Mouse (Mus musculus): Measurements from ENCODE around the gene Mb. TPM values are rescaled to one million over a fixed set of nuclear protein-coding genes. Genes with fewer than 3 reads are reported as not detected.
A peak's percentile ranks its signal among the peaks of the same experiment; 100 is the strongest.

Gene Mb
- total RNA-seq, 1 experiment = not detected

DNA sequence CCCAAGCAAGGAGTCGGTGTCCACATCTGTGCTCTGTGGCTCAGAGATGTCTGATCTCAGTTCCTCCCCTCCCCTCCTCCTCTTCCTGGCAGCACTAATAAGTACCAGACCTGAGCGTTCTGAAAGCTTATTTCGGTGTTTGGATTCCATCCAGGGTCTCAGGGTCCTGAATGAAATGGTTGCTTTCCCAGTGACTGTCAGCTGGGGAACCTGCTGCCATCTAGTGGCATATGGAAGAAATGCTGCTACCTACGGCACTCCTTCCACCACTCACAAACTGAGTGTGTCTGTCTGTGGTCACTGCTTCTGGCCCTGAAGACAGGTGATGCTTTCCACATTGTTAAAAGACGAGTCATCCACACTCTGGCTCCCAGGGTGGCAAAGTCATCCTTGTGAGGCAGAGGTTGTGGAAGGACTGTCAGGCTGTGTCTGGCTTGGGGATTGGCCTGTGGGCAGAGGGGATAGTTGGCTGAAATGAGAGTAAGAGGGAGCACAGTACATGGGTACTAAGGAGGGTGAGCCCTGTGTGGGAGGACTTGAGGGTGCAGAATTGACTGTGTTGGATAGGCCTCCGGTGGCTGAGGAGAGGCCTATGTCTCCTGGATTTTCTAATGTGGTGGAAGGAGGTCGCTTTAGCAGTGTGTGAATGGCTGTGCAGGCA is 21.0 kb downstream of the Mb start:
- Histone ChIP-seq H3K9me3 (ENCODE audit: control insufficient read depth, insufficient read depth, low read depth, low read length) (no peaks in the 10 kb centered on the region), H3K36me3 (ENCODE audit: control insufficient read depth, insufficient read depth, low read length, poor library complexity, severe bottlenecking) (no peaks in the 10 kb centered on the region), H3K4me3 (ENCODE audit: insufficient read depth in 1 of 2, low read depth in 1 of 2, low read length in 2 of 2, poor library complexity in 1 of 2, severe bottlenecking in 1 of 2) (no peak overlapping the region), H3K4me1 (ENCODE audit: control insufficient read depth in 2 of 2, insufficient read depth in 2 of 2, low read length in 2 of 2, poor library complexity in 1 of 2) (peaks cover 0 to 2% of the 10 kb centered on the region in 2 experiments; a peak in 1 of 4 replicates), H3K27ac (ENCODE audit: insufficient read depth, low read depth, low read length, poor library complexity, severe bottlenecking) (no peak overlapping the region), H3K9ac (ENCODE audit: insufficient read depth, low read depth, low read length, poor library complexity, severe bottlenecking) (peak overlapping the region; percentile 34)
- DNase-seq (ENCODE audit: low read depth, low spot score) = peak; percentile 65
- TF ChIP-seq ZC3H11A (IDR thresholded peaks at IDR 0.05; ENCODE audit: borderline replicate concordance, low read depth, low read length) (0 out of 2 replicates have a peak, but pooled peaks have one; percentile 21), CHD2 (IDR thresholded peaks at IDR 0.05; ENCODE audit: low read depth, low read length) (no peak)
- in situ Hi-C loops (cut with MboI; ENCODE audit: low sequenced_read_pairs in 2 of 2, unreplicated experiment in 2 of 2) = no loop called here

DNA sequence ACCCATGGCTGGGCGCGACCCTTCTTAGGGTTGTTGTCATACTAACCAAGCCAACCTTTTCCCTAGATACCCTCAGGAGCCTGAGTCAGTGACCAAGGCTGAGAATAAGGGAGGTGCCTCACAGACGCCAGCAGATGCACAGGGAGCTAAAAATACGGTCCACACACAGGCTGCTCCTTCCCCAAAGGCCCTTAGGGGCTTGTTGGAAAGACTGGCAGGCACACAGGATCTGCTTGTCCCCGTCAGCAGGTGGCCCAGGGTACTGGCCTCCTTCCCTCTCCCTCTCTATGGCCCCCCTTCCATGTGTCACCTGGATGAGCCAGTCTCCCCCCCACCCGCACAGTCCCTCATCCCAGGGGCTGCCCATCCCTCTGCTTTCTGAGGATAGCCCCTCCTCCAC is 22.8 kb downstream of the Mb start:
- no peak overlapping the region for H3K9ac ChIP-seq (ENCODE audit: insufficient read depth, low read depth, low read length, poor library complexity, severe bottlenecking)
- H3K36me3 ChIP-seq (ENCODE audit: control insufficient read depth, insufficient read depth, low read length, poor library complexity, severe bottlenecking) = no peaks in the 10 kb centered on the region
- H3K9me3 ChIP-seq (ENCODE audit: control insufficient read depth, insufficient read depth, low read depth, low read length) = no peaks in the 10 kb centered on the region
- H3K4me3 ChIP-seq (ENCODE audit: insufficient read depth in 1 of 2, low read depth in 1 of 2, low read length in 2 of 2, poor library complexity in 1 of 2, severe bottlenecking in 1 of 2) = no peak overlapping the region
- TF ChIP-seq ZNF384 (IDR thresholded peaks at IDR 0.05; ENCODE audit: low read depth, low read length) (no peak), HCFC1 (IDR thresholded peaks at IDR 0.05; ENCODE audit: borderline replicate concordance, insufficient read depth, low read length) (no peak), CHD2 (IDR thresholded peaks at IDR 0.05; ENCODE audit: low read depth, low read length) (no peak), MAFK (IDR thresholded peaks at IDR 0.05; ENCODE audit: insufficient read depth, low read depth, low read length) (no peak)
- no peak overlapping the region for H3K27ac ChIP-seq (ENCODE audit: insufficient read depth, low read depth, low read length, poor library complexity, severe bottlenecking)
- in situ Hi-C loops (cut with MboI; ENCODE audit: low sequenced_read_pairs in 2 of 2, unreplicated experiment in 2 of 2) = no loop called here
- peaks cover 0 to 2% of the 10 kb centered on the region in 2 experiments; a peak in 1 of 4 replicates for H3K4me1 ChIP-seq (ENCODE audit: control insufficient read depth in 2 of 2, insufficient read depth in 2 of 2, low read length in 2 of 2, poor library complexity in 1 of 2)
- DNase-seq (ENCODE audit: low read depth, low spot score) = no peak

DNA sequence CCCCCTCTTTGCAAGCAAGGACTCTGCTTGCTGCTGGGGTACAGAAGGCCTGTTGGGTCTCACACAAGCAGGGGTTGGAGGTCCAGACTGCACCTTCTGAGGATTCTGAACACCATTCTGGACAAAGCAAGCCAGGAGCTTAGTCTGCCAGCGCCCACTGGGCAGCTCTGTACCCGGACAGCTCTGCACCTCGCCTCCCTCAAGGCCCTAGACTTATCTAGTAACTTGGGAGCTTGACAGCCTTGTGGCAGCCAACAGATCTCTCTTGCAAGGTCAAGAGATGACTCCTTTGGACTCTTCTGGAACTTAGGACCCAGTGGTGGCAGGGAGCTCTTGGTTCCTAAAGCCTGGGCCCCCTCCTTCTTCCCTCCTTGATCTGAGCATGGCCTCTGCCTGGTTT is 23.4 kb downstream of the Mb start:
- H3K9ac ChIP-seq (ENCODE audit: insufficient read depth, low read depth, low read length, poor library complexity, severe bottlenecking) = no peak overlapping the region
- in situ Hi-C loops (cut with MboI; ENCODE audit: low sequenced_read_pairs in 2 of 2, unreplicated experiment in 2 of 2) = no loop called here
- H3K4me1 ChIP-seq (ENCODE audit: control insufficient read depth in 2 of 2, insufficient read depth in 2 of 2, low read length in 2 of 2, poor library complexity in 1 of 2) = peaks cover 0 to 2% of the 10 kb centered on the region in 2 experiments; a peak in 1 of 4 replicates
- DNase-seq (ENCODE audit: low read depth, low spot score) = no peak
- no peak overlapping the region for H3K4me3 ChIP-seq (ENCODE audit: insufficient read depth in 1 of 2, low read depth in 1 of 2, low read length in 2 of 2, poor library complexity in 1 of 2, severe bottlenecking in 1 of 2)
- H3K9me3 ChIP-seq (ENCODE audit: control insufficient read depth, insufficient read depth, low read depth, low read length) = no peaks in the 10 kb centered on the region
- TF ChIP-seq ZC3H11A (IDR thresholded peaks at IDR 0.05; ENCODE audit: borderline replicate concordance, low read depth, low read length) (no peak), ZNF384 (IDR thresholded peaks at IDR 0.05; ENCODE audit: low read depth, low read length) (no peak), MAFK (IDR thresholded peaks at IDR 0.05; ENCODE audit: insufficient read depth, low read depth, low read length) (no peak), HCFC1 (IDR thresholded peaks at IDR 0.05; ENCODE audit: borderline replicate concordance, insufficient read depth, low read length) (no peak), CHD2 (IDR thresholded peaks at IDR 0.05; ENCODE audit: low read depth, low read length) (no peak)
- H3K36me3 ChIP-seq (ENCODE audit: control insufficient read depth, insufficient read depth, low read length, poor library complexity, severe bottlenecking) = no peaks in the 10 kb centered on the region
- no peak overlapping the region for H3K27ac ChIP-seq (ENCODE audit: insufficient read depth, low read depth, low read length, poor library complexity, severe bottlenecking)

DNA sequence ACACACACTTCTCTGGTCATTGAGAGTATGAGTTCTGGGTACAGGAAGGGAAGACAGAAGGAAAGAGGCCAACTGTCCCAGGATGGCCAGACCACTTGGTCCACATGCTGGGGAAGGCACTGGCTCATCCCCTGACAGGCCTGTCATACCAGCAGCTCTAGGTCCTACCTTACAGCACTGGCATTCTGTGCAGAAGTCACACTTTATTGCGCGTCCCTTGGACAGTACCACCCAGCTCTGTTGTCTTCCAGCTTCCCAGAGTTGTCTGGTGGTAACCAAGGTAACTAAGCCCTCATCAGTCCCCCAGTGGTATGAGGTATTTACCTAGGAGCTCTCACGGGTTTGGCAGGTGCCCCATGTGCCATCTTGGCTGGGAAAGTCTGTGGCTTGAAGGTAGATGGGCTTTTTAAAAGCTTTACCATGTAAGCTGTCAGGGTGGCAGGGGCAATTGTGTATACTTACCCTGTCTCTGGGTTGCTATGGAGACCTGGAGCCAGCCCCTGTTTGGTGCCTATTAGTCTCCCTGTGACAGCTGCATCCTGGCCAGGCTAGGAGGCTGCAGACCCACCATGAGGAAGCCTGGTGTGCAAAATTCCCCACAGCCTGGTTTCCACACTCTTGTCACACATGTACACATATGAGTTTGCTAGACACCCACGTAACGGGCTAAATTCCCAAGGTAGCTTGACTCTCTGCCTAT is 24.4 kb downstream of the Mb start:
- no peak for TF ChIP-seq CHD2 (IDR thresholded peaks at IDR 0.05; ENCODE audit: low read depth, low read length)
- TF ChIP-seq ZNF384 (IDR thresholded peaks at IDR 0.05; ENCODE audit: low read depth, low read length) = no peak
- no peak for TF ChIP-seq MAFK (IDR thresholded peaks at IDR 0.05; ENCODE audit: insufficient read depth, low read depth, low read length)
- no peak for TF ChIP-seq ZC3H11A (IDR thresholded peaks at IDR 0.05; ENCODE audit: borderline replicate concordance, low read depth, low read length)
- no peak for TF ChIP-seq HCFC1 (IDR thresholded peaks at IDR 0.05; ENCODE audit: borderline replicate concordance, insufficient read depth, low read length)
- H3K4me3 ChIP-seq (ENCODE audit: insufficient read depth in 1 of 2, low read depth in 1 of 2, low read length in 2 of 2, poor library complexity in 1 of 2, severe bottlenecking in 1 of 2) = no peak overlapping the region
- in situ Hi-C loops (cut with MboI; ENCODE audit: low sequenced_read_pairs in 2 of 2, unreplicated experiment in 2 of 2) = no loop called here
- H3K9ac ChIP-seq (ENCODE audit: insufficient read depth, low read depth, low read length, poor library complexity, severe bottlenecking) = no peak overlapping the region
- H3K9me3 ChIP-seq (ENCODE audit: control insufficient read depth, insufficient read depth, low read depth, low read length) = no peaks in the 10 kb centered on the region
- no peak for DNase-seq (ENCODE audit: low read depth, low spot score)
- H3K4me1 ChIP-seq (ENCODE audit: control insufficient read depth in 2 of 2, insufficient read depth in 2 of 2, low read length in 2 of 2, poor library complexity in 1 of 2) = peaks cover 0 to 2% of the 10 kb centered on the region in 2 experiments; a peak in 1 of 4 replicates
- H3K36me3 ChIP-seq (ENCODE audit: control insufficient read depth, insufficient read depth, low read length, poor library complexity, severe bottlenecking) = no peaks in the 10 kb centered on the region
- H3K27ac ChIP-seq (ENCODE audit: insufficient read depth, low read depth, low read length, poor library complexity, severe bottlenecking) = no peak overlapping the region

Data from ES-E14 (cell line).